Mouse (Mus musculus): ENCODE data around the gene Unc119b. TPM values are rescaled to one million over a fixed set of nuclear protein-coding genes. Genes with fewer than 3 reads are reported as not detected.

The Unc119b gene
- 31.5 and 36.8 TPM in 2 replicates for polyA plus RNA-seq (2015; fragmentation: Nextera tagmentation; extraction: Ambion mirVana)

DNA sequence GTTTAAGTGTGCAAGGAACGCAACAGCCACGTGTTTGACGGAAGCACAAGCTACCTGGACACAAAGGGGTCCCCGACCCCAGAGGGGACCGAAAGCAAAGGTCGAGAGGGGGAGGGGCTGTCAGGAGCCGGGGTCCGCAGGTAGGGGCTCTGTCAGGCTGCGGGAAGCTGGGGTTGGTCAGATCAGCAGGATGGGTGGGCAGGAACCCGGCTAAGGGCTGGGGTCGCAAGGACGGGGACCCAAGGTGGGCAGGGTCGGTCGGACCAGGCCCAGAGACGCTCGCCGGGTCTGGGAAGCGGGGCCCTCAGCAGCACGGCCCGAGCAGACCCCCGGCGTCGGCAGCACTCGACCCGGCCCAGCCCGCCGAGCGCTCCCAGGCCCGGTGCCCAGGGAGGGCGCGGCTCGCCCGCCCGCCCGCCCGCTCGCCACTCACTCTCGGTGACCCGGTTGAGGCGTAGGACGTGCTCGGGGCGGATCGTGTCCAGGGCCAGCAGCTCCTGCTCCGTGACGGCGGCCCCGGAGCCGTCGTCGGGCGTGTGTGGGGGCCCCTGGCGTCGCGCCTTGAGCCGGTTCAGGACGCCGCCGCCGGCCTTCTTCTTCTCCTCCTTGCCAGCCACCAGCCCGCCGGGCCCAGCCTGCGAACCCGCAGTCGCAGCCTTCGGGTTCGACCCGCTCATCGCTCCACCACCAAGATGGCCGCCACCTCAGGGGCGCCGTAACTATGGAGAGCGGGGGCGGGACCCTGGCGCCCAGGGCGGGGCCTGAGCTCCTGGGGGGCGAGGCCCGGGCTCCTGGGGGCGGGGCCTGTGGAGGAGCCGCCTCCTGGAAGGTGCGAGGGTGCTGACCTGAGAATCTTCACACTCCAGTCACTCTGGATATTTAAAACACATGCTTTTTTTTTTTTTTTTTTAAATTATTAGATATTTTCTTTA lies at the start of gene Unc119b:
Unc119b (minus strand) TSS at position 742 of the 932 bp plus-strand sequence.
- Histone ChIP-seq H3K36me3 (ENCODE audit: control insufficient read depth, insufficient read depth, low read length) (peaks cover 7% of the 10 kb centered on the region), H3K4me1 (ENCODE audit: control insufficient read depth, insufficient read depth, low read depth, low read length) (peaks cover 17% of the 10 kb centered on the region), H3K27me3 (replicated peaks; ENCODE audit: control insufficient read depth, insufficient read depth, low read length) (no peaks in the 10 kb centered on the region), H3K4me2 (ENCODE audit: low read length) (peak within 1 kb of the TSS; percentile 90), H3K9me3 (ENCODE audit: control insufficient read depth, low read length) (no peaks in the 10 kb centered on the region), H3K27ac (ENCODE audit: low read depth, low read length) (peak within 1 kb of the TSS; percentile 55), H3K4me3 (ENCODE audit: low read length) (peak within 1 kb of the TSS; percentile 70), H3K9ac (ENCODE audit: low read depth, low read length) (peak within 1 kb of the TSS; percentile 78)
- under 1% methylated on average over 59 of the region's 81 CpGs for WGBS
- peak; percentile 94 for ATAC-seq

DNA sequence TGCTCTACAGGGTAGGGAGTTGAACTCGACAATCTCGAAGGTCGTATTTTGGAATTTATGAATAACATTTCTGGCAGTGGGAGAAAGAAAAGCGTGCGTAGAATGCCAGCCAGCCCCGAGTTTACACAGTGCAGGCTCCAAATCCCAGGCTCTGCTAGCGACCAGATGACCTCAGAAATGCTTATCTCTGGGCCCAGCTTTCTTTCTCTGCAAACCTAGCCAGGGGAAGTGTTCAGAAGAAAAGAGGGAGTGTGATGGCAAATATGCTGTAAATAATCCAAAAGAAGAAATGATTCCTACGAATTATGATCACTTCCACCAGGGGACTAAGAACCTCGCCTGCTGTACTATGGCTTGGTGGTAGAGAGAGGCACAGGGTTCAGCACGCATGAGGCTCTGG lies 48.7 kb upstream of the Unc119b start:
- H3K4me1 ChIP-seq (ENCODE audit: control insufficient read depth, insufficient read depth, low read depth, low read length): peaks cover 27% of the 10 kb centered on the region
- no peak overlapping the region for H3K4me3 ChIP-seq (ENCODE audit: low read length)
- ATAC-seq: no peak
- no peaks in the 10 kb centered on the region for H3K9me3 ChIP-seq (ENCODE audit: control insufficient read depth, low read length)
- no peaks in the 10 kb centered on the region for H3K27me3 ChIP-seq (replicated peaks; ENCODE audit: control insufficient read depth, insufficient read depth, low read length)
- no peak overlapping the region for H3K4me2 ChIP-seq (ENCODE audit: low read length)
- H3K9ac ChIP-seq (ENCODE audit: low read depth, low read length): no peak overlapping the region
- H3K36me3 ChIP-seq (ENCODE audit: control insufficient read depth, insufficient read depth, low read length): no peaks in the 10 kb centered on the region
- H3K27ac ChIP-seq (ENCODE audit: low read depth, low read length): no peak overlapping the region
- WGBS: 85% methylated on average over 10 of the region's 10 CpGs

DNA sequence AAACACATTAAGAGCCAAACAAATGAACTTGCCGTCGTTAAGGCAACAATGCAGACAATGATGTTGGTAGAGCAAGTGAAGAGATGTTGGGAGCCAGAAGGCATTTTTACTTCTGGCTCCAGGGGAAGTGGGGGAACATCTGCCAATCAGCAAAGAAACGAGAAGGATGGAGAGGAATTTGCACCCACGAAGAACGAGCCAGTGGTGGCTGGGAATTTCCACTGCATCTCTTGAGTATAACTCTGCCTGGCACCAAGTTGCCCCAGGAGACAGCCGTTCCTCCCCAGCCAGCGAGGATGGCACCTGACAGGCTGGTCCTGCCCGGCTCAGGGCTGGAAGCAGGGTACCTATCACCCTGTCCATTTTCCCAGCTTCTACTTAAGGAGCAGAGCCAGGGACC lies 48.1 kb upstream of the Unc119b start:
- WGBS: 67% methylated on average over 8 of the region's 8 CpGs
- peaks cover 27% of the 10 kb centered on the region for H3K4me1 ChIP-seq (ENCODE audit: control insufficient read depth, insufficient read depth, low read depth, low read length)

DNA sequence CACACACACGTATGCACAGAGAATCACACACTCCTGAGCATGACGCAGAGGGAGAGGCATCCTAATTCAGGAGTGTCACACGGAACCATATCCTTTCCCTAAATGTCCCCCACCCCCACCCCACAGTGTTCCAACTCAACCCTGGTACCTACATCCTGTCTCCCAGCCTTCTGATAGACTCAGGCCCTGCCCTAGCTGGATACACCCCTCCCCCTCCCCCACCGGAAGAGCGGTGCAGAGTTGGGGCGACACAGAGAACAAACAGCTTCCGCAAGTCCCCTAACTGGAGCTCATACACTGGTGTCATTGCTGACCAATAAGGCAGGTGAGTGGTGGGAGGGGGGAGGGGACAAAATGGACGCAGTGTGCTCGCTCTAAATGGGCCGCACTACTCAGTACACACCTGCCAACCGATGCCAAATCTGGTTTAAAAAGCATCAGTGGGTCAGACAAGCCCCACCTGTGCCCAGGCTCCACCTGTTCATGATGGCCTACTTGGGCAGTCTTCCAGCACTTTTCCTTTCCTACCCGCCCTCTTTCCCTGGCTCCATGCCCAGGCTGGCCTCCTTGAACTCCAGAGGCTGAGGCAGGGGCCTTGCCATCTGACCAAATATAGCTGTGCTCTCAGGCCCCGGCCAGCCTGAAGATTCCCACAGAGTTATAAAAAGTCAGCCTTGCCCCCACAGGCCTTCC lies 46.6 kb upstream of the Unc119b start:
- H3K27ac ChIP-seq (ENCODE audit: low read depth, low read length): no peak overlapping the region
- no peaks in the 10 kb centered on the region for H3K9me3 ChIP-seq (ENCODE audit: control insufficient read depth, low read length)
- H3K9ac ChIP-seq (ENCODE audit: low read depth, low read length): no peak overlapping the region
- no peaks in the 10 kb centered on the region for H3K36me3 ChIP-seq (ENCODE audit: control insufficient read depth, insufficient read depth, low read length)
- WGBS: 70% methylated on average over 13 of the region's 13 CpGs
- H3K4me2 ChIP-seq (ENCODE audit: low read length): no peak overlapping the region
- peaks cover 18% of the 10 kb centered on the region for H3K4me1 ChIP-seq (ENCODE audit: control insufficient read depth, insufficient read depth, low read depth, low read length)
- no peaks in the 10 kb centered on the region for H3K27me3 ChIP-seq (replicated peaks; ENCODE audit: control insufficient read depth, insufficient read depth, low read length)
- H3K4me3 ChIP-seq (ENCODE audit: low read length): no peak overlapping the region
- no peak for ATAC-seq

More for the DNA sequence above, 48.1 kb upstream of the Unc119b start:
- no peak for ATAC-seq
- Histone ChIP-seq H3K4me2 (ENCODE audit: low read length) (no peak overlapping the region), H3K9me3 (ENCODE audit: control insufficient read depth, low read length) (no peaks in the 10 kb centered on the region), H3K9ac (ENCODE audit: low read depth, low read length) (no peak overlapping the region), H3K36me3 (ENCODE audit: control insufficient read depth, insufficient read depth, low read length) (no peaks in the 10 kb centered on the region), H3K4me3 (ENCODE audit: low read length) (no peak overlapping the region), H3K27me3 (replicated peaks; ENCODE audit: control insufficient read depth, insufficient read depth, low read length) (no peaks in the 10 kb centered on the region), H3K27ac (ENCODE audit: low read depth, low read length) (no peak overlapping the region)

DNA sequence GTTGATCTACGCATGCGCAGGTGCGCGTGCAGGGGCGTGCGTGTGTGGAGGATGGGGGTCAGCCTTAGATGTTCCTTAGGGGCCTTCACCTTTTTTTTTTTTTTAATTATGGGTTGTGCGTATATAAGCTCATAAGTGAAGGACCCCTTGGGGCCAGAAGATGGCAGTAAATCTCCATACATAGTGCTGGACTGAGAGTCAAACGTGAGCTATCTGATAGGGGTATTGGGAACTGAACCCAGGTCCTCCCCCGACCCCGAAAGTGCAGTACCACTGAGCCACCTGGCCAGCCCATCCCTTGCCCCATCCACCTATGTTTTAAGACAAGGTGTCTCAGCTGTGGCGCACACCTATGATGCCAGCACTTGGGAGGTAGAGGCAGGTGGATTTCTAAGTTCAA lies 44.8 kb upstream of the Unc119b start:
- H3K27ac ChIP-seq (ENCODE audit: low read depth, low read length): no peak overlapping the region
- WGBS: 91% methylated on average over 11 of the region's 11 CpGs

DNA sequence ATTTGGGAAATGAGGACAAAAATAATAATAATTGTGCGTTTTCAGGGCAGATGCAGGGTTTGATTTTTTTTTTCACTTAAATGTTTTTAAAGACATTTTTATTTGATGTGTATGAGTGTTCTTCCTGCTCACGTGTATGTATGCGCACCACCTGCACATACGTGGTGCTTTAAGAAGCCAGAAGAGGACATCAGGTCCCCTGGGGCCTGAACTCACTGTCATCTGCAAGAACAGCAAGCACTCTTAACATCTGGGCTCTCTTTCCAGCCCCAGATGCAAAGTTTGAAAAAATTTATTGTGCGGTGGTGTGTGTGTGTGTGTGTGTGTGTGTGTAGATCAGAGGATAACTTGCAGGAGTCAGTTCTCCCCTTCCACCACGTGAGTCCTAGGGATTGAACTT lies 43.1 kb upstream of the Unc119b start:
- no peak for ATAC-seq
- no peak overlapping the region for H3K4me3 ChIP-seq (ENCODE audit: low read length)
- no peaks in the 10 kb centered on the region for H3K36me3 ChIP-seq (ENCODE audit: control insufficient read depth, insufficient read depth, low read length)
- no peaks in the 10 kb centered on the region for H3K27me3 ChIP-seq (replicated peaks; ENCODE audit: control insufficient read depth, insufficient read depth, low read length)
- no peaks in the 10 kb centered on the region; the same call in 1 of the 2 replicates for H3K4me1 ChIP-seq (ENCODE audit: control insufficient read depth, insufficient read depth, low read depth, low read length)
- H3K9me3 ChIP-seq (ENCODE audit: control insufficient read depth, low read length): no peaks in the 10 kb centered on the region
- H3K9ac ChIP-seq (ENCODE audit: low read depth, low read length): no peak overlapping the region
- no peak overlapping the region for H3K4me2 ChIP-seq (ENCODE audit: low read length)
- H3K27ac ChIP-seq (ENCODE audit: low read depth, low read length): no peak overlapping the region
- 80% methylated on average over 6 of the region's 6 CpGs for WGBS

More for the DNA sequence above, 44.8 kb upstream of the Unc119b start:
- Histone ChIP-seq H3K27me3 (replicated peaks; ENCODE audit: control insufficient read depth, insufficient read depth, low read length) (no peaks in the 10 kb centered on the region), H3K9me3 (ENCODE audit: control insufficient read depth, low read length) (no peaks in the 10 kb centered on the region), H3K9ac (ENCODE audit: low read depth, low read length) (no peak overlapping the region), H3K36me3 (ENCODE audit: control insufficient read depth, insufficient read depth, low read length) (no peaks in the 10 kb centered on the region), H3K4me1 (ENCODE audit: control insufficient read depth, insufficient read depth, low read depth, low read length) (peaks cover 8% of the 10 kb centered on the region), H3K4me2 (ENCODE audit: low read length) (no peak overlapping the region), H3K4me3 (ENCODE audit: low read length) (no peak overlapping the region)
- no peak for ATAC-seq

DNA sequence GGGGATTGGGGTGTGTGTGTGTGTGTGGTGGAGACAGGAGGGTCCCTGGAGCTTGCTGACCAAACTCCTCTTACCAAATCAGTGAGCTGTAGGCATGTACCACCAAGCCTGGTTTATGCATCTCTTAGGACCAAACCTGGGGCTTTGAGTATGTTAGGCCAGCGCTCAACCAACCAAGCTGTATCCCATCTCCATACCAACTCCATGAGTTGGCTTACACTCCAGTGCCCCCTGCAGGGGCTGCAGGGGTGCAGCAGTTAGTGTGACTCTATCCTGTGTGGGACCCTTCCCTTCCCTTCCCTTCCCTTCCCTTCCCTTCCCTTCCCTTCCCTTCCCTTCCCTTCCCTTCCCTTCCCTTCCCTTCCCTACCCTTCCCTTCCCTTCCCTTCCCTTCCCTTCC lies 39.8 kb upstream of the Unc119b start:
- ATAC-seq: no peak
- Histone ChIP-seq H3K27me3 (replicated peaks; ENCODE audit: control insufficient read depth, insufficient read depth, low read length) (no peaks in the 10 kb centered on the region), H3K27ac (ENCODE audit: low read depth, low read length) (no peak overlapping the region), H3K4me1 (ENCODE audit: control insufficient read depth, insufficient read depth, low read depth, low read length) (no peaks in the 10 kb centered on the region), H3K4me2 (ENCODE audit: low read length) (no peak overlapping the region), H3K9me3 (ENCODE audit: control insufficient read depth, low read length) (no peaks in the 10 kb centered on the region), H3K4me3 (ENCODE audit: low read length) (no peak overlapping the region), H3K36me3 (ENCODE audit: control insufficient read depth, insufficient read depth, low read length) (no peaks in the 10 kb centered on the region), H3K9ac (ENCODE audit: low read depth, low read length) (no peak overlapping the region)
- 94% methylated on average over 1 of the region's 1 CpGs for WGBS

DNA sequence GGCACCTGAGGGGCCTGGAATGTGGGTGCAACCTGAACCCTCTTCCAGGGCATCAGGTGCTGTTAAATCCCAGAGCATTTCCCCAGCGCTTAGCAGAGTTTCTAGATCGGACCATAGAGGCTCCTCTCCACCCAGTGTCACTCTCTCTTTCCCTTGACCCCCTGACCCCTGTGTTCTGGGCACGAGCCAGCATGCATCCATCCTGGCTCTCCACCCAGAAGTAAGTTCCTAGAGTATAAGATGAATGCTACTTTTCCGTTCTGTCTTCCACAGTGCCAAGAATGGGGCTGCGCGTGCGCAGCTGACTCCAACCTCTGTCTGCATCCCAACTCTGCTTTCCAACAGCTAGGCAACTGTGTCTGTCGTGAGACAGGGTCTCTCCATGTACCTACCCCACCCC lies 35.4 kb upstream of the Unc119b start:
- 85% methylated on average over 8 of the region's 8 CpGs for WGBS
- no peak for ATAC-seq
- H3K9ac ChIP-seq (ENCODE audit: low read depth, low read length): no peak overlapping the region
- no peak overlapping the region for H3K27ac ChIP-seq (ENCODE audit: low read depth, low read length)
- no peak overlapping the region for H3K4me2 ChIP-seq (ENCODE audit: low read length)
- no peaks in the 10 kb centered on the region for H3K27me3 ChIP-seq (replicated peaks; ENCODE audit: control insufficient read depth, insufficient read depth, low read length)
- H3K4me1 ChIP-seq (ENCODE audit: control insufficient read depth, insufficient read depth, low read depth, low read length): no peaks in the 10 kb centered on the region
- H3K4me3 ChIP-seq (ENCODE audit: low read length): no peak overlapping the region
- no peaks in the 10 kb centered on the region for H3K36me3 ChIP-seq (ENCODE audit: control insufficient read depth, insufficient read depth, low read length)
- no peaks in the 10 kb centered on the region for H3K9me3 ChIP-seq (ENCODE audit: control insufficient read depth, low read length)

Data from hindbrain, embryonic 16.5 days (tissue).